Mouse (Mus musculus): ENCODE data around the gene Gm49368. TPM values are rescaled to one million over a fixed set of nuclear protein-coding genes. Genes with fewer than 3 reads are reported as not detected.

Gm49368 gene
- total RNA-seq, 1 experiment from 2014 or later = not detected

GRCm38 (mm10) chr7:128056917-128057444, 5.5 kb upstream of the Gm49368 start:
- no peak for DNase-seq

DNA sequence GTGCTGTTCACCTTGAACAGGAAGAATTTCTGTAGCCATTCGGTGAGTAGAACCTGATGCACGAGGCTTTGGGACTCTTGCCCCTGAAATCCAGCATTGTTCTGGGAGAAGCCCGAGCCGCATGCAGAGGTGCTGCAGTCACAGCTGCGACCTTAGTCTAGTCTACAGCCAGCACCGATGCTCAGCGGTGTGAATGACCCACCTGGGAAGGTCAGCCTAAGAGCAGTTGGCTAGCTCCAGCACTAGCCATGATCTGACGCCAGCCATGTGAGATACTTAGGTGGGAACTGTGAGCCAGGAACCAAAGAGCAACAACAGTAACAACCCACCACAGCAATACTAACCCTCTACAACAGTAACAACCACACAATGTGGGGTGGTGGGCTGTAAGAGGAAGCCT, 4.6 kb upstream of the Gm49368 start:
- no peak for DNase-seq

GRCm38 (mm10) chr7:128058576-128058975, 3.9 kb upstream of the Gm49368 start:
- DNase-seq = no peak

- DNase-seq = no peak
Measured at GRCm38 (mm10) chr7:128059091-128059490, 3.4 kb upstream of the Gm49368 start.

DNA sequence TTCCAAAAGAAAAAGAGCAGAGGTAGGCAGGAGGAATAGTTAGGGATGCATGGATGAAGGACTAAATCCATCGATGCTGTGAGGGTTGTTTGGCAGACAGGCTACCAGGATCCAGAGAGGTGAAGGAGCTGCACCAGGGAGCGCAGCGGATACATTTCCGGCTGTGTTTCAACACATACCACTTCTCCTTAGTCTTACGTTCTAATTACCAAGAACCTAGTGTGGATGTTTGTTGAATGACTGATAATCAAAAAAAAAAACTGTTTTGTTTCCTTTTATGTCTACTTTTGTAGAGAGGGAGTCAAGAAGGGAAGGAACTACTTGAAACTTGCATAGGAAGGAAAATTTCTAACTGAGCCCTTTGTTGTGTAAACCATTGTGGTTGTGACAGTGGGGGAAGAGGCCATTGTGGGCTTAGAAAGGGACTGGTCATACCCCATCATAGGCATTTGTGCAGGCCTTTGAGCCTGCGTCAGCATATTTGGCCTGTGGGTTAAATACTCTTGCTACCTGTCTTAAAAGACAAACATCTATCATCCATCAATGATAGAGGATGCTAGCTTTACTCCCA, 813 bp downstream of the Gm49368 start:
- no peak for DNase-seq

- DNase-seq = no peak
Measured at GRCm38 (mm10) chr7:128065547-128065946, 3.1 kb downstream of the Gm49368 start.

DNA sequence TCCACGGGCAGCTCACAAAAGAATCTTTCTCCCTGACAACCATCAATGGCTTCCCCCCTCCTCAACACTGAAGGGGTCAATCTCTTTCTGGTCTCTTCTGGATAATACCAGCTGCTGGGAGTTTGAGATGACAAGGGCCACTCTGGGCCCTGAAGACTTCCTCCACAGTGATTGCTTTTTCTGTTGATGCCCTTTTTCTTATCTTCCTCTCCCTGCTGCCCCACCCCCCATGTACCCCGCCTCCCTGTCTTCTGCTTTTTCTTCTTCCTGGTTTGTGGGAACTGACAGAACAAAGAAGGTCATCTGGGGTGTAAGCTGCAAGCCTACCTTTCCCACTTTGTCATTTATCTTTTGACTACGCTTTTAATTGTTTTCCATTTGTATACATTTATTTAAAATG, 5.4 kb downstream of the Gm49368 start:
- no peak for DNase-seq

- DNase-seq = no peak
Measured at GRCm38 (mm10) chr7:128069844-128070243, 7.4 kb downstream of the Gm49368 start.

DNA sequence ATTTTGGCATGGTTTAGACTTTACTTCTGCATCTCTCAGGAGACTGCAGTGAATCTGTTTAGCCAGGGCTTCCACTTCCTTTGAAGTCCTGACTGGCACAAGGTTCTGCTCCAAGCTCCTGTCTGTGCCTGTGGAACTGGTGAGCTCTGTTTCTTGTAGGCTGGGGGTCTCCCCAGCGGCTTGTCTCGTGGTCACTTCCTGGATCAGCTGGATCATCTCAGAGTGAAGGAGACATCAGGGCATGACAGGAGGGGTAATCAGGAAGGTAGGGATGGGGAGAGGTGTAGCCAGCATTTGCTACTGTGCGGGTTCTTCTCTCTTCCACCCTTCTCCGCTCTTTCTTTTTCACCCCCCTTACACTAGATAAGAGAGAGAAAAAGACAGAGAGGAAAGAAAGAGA, 9.3 kb downstream of the Gm49368 start:
- DNase-seq = no peak

GRCm38 (mm10) chr7:128080012-128080411, 17.5 kb downstream of the Gm49368 start:
- no peak for DNase-seq

- no peak for DNase-seq
Measured at GRCm38 (mm10) chr7:128089141-128089540, 26.7 kb downstream of the Gm49368 start.

DNA sequence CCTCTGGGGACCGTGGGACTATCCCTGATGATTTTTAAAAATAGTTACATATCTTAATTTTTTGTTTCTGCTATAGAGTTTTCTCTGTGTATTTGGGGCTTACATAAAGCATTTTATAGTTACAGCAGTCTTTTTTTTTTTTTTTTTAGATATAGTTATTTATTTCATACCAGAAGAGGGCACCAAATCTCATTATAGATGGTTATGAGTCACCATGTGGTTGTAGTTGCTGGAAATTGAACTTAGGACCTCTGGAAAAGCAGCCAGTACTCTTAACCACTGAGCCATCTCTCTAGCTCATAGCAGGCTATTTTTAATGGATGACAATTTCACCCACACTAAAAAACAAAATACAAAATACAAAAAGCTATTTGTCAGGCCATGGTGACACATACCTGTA, 35.7 kb downstream of the Gm49368 start:
- no peak for DNase-seq

DNA sequence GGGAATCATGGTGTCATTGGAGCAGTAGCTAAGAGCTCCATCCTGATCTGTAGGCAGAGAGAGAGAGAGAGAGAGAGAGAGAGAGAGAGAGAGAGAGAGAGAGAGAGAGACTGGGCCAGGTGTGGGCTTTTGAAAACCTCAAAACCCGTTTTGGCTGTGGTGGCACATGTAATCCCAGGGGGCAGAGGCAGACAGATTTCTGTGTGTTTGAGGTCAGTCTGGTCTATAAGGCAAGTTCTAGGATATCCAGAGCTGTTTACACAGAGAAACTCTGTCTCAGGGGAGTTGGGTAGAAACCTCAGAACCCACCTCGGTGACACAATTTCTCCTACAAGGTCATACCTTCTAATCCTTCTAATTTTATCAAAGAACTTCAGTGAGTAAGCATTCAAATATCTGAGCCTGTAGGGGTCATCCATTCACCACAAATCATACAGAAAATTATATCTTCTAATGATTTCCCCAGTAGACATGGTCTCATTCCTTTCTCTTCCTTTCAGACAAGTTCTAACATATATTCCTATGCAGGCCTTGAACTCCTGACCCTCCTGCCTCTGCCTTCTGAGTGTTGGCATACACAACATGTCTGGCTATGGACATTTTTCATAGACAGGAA, 38.4 kb downstream of the Gm49368 start:
- no peak for DNase-seq

DNA sequence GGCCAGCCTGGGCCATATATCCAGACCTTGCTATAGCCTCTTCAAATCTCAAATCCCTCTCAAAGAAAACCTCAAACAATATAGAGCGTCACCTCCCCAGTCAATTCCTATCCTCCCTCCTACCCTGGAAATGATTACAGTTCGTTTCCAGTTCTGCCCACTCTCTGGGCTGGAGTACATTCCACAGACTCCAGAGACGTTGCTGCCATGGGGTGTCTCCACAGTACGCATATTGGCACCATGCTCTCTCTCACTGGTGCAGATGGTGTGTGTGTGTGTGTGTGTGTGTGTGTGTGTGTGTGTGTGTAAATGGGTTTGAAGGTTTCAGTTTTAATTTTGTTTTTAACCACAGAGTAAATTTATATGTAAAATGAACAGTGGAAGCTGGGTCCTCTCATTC, 42.8 kb downstream of the Gm49368 start:
- no peak for DNase-seq

DNA sequence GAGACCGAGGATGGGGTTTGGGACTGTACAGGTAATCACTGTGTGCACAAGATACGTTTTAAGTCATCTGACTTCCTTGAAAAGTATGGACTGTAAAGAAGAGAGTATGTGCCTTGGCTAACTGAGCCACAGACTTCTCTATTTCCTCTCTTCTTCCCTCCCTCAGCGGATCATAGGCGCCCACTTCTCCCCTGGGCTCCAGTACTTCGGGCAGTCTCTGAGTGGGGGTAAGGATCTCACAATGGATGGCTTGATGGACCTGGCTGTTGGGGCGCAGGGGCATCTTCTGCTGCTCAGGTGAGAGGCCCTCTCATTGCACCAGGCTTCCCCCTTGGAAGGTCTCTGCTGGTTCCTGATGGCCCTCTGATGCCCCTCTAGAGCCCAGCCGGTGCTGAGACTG, 45.0 kb downstream of the Gm49368 start:
- no peak for DNase-seq

- DNase-seq = no peak
Measured at GRCm38 (mm10) chr7:128110314-128110713, 47.8 kb downstream of the Gm49368 start.

DNA sequence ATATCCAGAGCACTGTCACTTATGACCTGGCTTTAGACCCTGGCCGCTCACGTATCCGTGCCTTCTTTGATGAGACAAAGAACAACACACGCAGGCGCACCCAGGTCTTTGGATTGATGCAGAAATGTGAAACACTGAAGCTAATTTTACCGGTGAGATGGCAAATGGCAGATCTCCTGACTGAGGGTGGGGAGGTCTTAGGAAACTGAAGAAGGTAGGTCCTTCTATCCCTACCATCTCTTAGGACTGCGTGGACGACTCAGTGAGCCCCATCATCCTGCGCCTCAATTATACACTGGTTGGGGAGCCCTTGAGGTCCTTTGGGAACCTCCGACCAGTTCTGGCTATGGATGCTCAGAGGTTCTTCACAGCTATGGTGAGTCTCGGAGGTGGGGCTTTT, 49.6 kb downstream of the Gm49368 start:
- no peak for DNase-seq

DNA sequence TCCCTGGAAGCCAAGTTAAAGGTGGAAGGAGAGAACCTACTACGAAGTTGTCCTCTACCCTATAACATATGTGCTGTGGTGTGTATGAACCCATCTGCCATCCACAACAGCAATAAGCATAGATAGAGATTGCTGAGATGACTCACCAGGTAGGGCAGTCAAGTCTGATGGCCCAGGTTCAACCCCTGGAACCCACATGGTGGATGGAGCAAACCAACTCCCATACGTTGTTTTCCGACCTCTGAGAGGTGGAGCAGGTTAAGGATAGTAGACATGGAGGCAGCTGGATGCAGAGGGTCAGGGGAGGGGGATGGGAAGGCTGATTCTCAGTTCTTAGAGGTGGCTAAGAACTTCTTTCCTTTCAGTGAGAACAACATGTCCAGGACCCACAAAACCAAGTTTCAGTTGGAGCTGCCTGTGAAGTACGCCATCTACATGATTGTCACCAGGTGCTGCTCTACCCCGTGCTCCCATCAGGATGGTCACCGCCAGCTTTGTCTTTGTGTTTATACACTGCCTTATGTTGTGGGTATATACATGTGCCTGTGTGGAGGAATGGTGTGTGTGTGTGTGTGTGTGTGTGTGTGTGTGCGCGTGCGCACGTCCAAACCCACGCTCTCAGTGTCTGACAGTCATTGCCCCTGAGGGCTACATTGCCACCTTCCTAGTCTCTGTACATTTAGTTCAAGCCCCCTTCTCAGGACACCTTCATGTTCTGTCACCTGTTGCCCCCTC, 52.1 kb downstream of the Gm49368 start:
- no peak for DNase-seq

- DNase-seq = no peak
Measured at GRCm38 (mm10) chr7:128115211-128115958, 52.9 kb downstream of the Gm49368 start.

GRCm38 (mm10) chr7:128116396-128116795, 53.9 kb downstream of the Gm49368 start:
- no peak for DNase-seq

DNA sequence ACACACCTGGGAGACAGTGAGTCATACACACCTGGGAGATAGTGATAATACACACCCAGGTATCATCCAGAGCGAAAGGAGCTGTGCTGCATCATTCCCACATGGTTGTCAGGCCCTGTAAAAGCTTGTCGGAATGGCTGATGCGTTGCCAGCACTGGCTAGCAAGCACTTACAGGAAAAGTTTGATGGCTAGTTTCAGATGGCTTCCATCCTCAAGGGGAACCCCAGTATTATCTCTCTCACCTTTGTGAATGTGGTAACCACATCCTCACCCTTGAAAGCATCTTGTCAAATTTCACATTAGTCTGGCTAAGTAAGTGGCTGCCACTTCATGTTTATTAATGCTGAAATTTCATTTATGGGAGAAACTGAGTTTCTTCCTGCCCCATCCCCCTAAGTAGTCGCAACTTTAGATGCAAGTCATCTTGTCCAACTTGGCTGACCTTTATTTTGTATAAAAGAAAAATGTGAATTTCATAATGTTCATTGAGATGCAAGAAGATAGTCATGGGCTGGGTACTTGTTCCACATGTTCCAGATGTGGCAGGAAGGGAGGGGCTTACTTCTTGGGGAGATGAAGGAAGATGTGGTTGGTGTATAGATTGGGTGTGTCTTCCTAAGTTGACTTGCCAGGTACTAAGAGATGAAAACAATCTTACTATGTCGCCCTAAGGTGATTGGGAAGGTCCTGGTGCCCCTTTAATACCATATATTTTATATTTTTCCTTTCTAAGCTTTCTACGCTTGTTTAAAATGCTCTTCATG, 57.4 kb downstream of the Gm49368 start:
- no peak for DNase-seq
